Mouse (Mus musculus): ENCODE data around the gene Hmcn2.

The Hmcn2 gene

DNA sequence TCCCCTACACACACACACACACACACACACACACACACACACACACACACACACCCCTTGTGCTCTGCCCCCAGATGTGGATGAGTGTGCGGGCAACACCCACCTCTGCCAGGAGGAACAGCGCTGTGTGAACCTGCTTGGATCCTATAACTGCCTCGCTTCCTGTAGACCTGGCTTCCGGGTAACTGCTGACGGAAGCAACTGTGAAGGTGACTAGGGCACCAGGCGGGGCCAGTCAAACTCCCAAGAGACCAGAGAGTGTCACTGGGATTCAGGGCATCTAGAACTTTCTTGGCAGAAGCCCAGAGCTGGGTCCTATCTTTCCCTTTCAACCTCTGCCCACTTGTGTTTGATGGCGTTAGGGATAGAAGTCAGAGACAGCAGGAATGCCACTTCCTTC is 141.2 kb downstream of the Hmcn2 start:
- DNase-seq (ENCODE audit: extremely low spot score) = no peak

DNA sequence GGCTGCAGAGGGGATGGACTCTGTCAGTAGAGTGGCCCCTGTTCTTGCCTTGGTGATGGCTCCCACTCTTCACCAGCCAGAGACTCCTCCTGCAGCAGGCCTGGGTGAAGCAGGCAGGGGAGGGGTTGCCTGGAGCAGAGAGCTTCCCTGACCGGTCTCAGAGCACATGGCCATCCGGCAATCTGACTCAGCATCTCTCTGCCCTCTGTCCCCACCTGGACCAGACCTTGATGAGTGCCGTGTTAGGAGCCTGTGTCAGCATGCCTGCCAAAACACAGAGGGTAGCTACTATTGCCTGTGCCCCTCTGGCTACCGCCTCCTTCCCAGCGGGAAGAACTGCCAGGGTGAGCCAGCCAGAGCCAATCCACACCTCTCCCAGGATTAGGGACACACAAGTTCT is 144.2 kb downstream of the Hmcn2 start:
- no peak for DNase-seq (ENCODE audit: extremely low spot score)

DNA sequence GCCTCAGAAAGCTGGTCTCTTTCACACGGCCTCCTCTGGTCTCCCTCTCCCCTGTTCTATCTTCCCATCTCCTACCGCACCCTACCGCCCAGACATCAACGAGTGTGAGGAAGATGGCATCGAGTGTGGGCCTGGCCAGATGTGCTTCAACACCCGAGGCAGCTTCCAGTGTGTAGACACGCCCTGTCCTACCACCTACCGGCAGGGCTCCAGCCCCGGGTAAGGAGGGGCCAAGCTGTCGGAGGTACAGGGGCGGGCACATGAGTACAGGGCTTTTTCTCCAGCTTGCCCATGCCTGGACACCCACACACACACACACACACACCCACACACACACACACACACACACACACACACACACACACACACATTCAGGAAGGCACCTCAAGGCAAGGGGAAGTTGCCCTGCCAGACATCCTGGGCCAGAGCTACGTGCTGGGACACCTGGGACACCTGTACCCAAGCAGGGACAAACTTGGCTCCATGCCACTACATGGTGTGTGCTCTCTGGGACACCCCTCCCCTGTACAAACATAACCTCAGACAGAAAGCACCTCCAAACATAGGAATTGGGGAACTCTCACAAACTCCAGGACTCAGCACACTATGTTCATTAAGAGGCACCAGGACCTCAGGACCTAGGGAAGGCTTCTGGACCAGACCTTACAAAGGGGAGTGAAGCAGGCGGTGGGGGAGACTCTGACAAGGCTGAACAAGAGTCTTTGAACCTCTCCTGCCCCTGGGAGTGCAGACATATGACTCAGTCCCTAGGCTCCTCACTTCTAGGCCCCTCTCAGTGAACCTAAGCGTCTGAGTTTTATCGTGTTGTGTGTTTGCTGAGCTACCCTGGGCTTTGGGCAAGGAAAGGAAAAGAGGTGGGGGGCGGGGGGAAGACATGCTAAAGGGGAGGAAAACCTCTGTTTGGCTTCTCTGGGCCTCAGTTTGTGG is 145.0 kb downstream of the Hmcn2 start:
- DNase-seq (ENCODE audit: extremely low spot score) = no peak

DNA sequence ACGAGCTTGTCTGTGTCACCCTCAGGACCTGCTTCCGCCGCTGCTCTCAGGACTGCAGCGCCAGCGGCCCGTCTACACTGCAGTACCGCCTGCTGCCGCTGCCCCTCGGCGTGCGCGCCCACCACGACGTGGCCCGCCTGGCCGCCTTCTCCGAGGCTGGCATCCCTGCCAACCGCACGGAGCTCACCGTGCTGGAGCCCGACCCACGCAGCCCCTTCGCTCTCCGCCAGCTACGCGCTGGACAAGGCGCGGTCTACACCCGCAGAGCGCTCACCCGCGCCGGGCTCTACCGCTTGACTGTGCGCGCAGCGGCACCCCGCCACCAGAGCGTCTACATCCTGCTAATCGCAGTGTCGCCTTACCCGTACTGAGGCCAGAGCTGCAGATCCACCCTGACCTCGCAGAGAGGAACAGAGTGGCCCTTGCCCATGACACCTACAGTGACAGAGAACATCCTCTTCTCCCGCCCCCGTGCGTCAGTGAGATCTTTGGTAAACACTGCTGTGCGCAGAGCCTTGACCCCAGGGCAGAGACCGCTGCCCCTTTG is 145.9 kb downstream of the Hmcn2 start:
- DNase-seq (ENCODE audit: extremely low spot score) = peak; percentile 63

DNA sequence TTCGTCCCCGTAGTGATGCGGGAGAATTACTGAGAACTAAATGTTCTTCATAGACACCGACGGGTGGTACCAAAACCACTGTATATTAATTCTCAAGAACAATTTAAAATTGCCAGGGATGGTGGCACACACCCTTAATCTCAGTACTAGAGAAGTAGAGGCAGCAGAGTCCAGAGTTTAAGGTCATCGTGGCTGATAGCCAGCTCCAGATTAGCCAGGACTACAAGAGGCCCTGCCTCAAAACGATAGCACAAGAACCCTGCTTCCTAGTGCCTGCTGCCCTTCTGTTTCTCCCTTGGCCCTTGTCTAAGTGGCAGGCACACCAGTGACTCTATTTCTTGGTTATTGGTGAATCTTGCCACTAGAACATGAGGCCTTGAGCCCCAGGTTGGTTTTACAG is 146.7 kb downstream of the Hmcn2 start:
- DNase-seq (ENCODE audit: extremely low spot score) = no peak

DNA sequence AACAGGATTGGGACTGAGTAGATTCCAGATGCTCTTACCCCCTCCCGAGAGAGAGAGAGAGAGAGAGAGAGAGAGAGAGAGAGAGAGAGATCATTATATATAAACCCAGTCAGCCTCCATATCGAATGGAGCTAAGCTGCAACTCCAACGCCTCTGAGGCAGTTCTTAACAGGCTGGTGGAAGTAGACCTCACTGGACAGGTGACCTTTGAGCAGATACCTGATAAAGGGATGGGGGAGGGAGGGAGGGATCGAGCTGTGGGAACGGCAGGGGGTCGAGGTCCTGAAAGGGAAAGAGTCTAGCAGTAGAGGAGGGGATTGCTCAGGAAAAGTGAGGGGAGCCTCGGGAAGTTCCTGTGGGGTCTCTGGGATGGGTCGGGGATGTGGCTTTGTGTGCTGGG is 147.8 kb downstream of the Hmcn2 start:
- no peak for DNase-seq (ENCODE audit: extremely low spot score)

DNA sequence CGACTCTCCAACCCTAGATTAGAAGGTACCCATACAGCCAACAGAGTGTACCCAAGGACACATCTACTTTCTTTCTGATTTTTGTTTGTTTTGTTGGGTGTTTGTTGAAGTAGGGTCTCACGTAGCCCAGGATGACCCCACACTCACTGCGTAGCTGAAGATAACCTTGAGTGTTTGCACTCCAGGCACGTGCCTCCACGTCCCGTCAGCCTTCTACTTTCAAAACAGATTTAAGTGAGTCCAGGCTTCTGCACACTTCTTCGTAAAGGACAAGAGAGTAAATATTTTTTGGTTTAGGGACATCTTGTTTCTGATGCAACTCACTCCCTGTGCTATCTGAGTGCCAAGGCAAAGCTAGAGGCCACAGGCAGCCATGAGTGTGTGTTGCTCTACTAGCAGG is 149.0 kb downstream of the Hmcn2 start:
- no peak for DNase-seq (ENCODE audit: extremely low spot score)

DNA sequence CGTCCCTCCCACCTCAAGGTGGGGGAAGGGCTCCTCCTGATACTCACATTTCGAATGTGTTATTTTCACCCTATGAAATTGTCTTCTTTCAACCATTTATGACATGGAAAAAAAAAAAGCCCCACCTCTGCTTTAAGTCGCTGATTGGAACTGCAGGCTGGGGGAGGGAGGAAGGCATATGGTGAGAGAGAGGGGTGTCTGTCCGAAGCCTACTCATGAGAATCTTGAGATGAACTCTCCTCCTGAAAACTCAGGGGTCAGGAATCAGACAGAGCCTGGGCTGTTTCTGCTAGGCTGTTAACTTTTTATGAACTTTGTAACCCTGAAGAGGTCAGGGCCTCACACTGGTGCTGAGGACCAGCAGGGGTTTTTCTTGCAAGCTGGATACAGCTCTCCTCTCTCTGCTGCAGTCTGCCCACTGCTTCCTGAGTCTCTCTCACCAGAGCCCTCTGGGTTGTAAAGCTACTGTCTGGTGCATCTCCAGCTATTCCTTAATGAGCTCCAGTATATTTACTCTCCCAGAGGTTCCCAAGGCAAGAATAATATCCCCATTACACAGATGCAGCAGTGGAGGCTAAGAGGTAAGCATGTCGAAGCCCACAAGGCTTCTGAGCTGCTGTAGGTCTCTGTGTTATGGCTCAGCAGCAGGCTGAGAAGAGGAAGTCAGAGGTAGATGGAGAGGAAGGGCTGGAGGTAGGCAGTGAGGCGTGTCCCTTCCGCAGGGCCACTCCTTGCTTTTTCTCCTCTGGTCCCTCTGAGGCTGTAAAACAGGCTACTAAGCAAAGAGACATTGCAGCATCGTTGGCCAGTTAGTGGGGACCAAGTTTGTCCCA is 149.7 kb downstream of the Hmcn2 start:
- DNase-seq (ENCODE audit: extremely low spot score) = no peak

DNA sequence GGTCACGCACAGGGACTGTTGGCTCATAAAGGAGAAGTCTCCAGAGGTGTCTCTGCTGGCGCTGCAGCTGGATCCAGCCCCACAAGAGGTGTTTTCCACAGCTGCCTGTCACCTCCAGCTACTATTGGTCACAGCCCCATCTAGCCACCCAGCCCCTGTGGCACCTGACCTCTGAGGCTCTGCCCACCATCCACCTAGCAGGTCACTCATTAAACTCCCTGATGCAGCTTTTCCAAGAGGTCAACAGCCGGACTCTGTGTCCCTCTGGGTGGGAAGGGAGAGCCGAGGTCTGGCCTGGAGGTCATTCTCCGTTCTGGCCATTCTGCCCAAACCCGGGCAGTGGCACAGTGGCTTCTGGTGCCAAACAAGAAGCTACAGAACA is 150.3 kb downstream of the Hmcn2 start:
- no peak for DNase-seq (ENCODE audit: extremely low spot score)

DNA sequence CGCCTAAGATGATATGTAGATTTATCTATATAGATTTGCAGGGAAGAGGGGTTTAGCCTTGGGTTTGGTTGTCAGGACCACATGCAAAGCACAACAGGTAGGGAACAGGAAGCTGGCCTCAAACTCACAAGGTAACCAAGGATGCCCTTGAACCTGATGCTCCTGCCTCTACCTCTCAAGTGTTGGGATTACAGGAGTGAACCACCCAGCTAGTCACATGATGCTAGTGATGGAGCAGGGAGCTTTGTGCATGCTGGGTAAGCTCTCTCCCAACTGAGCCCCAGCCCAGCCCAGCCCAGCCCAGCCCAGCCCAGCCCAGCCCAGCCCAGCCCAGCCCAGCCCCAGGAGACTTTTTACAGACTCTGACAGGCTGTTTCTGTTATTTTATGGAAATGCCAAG is 153.2 kb downstream of the Hmcn2 start:
- DNase-seq (ENCODE audit: extremely low spot score) = no peak

DNA sequence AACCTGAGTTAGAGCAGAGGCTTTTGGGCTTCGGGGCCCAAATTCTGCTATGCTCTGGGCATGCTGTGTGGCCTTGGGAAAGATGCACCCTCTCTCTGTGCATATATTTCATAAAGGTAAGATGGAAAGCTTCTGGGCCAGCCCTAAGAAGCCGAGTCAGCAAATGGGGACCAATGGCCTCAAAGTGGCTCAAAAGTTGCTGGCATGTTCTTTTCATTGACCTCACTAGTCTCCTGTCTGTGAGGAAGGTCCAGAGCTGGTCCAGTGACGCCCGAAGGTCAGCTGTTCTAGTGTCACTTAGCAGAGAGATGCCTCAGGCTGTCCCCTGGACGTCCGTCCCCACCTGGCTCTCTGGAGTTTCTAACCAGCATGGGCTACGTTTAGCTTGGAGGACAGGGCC is 154.6 kb downstream of the Hmcn2 start:
- no peak for DNase-seq (ENCODE audit: extremely low spot score)

DNA sequence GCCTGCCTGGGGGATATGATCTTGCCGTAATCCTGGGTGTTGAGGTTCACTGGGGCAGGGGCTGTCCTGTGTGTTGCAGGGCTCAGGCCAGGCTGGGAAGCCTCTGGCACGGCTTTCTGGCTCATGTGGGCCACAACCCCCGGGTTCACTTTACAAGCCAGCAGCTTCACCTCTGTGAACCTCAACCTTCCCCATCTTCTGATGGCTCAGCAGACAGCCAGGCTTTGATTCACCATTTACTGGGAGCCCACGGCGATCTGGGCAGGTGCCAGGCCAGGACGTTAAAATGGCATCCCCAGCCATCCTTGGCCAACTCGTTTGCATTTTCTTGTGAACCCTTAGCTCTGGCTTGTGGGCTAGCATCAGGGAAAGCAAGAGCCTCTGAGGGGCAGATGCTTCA is 155.3 kb downstream of the Hmcn2 start:
- no peak for DNase-seq (ENCODE audit: extremely low spot score)

DNA sequence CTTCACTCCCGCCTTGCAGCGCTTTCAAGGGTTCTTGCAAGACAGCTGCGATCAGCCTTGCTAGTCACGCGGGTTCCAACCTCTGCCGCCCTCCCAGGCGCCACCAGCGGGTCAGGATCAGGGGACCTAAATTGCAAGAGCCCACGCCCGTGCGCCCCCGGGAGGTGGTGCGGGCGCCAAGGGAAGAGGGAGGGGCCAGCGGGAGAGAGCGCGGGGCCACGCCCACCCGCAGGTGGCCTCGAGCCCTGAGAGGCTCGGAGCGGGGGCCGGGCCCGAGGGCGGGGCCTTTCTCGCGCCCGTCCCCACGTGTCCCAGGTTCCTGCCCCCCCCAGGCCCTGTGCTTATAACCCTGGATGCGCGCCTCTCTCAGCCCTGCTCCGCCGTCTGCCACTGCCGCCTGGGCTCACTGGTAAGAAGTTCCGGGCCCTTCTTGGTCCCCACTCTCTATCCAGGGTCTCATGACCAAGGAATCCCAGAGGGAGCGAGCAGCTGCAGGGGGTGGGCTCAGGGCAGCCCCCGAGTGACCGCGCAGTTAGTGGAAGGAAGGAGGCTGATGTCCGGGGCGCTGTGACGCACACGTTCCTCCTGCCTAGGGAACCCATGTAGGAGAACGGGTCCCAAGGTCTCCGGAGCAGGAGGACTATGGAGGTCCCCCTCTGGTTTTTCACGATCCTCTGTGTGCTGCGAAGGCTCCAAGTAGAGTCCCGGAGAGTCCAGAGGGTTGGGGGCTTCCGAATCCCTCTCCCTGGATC is 155.9 kb downstream of the Hmcn2 start, which contains the start of gene Ass1:
Gene Ass1, plus strand, starts transcription at position 277 of the 752 bp plus-strand sequence.
- peak; percentile 59 for DNase-seq (ENCODE audit: extremely low spot score)

DNA sequence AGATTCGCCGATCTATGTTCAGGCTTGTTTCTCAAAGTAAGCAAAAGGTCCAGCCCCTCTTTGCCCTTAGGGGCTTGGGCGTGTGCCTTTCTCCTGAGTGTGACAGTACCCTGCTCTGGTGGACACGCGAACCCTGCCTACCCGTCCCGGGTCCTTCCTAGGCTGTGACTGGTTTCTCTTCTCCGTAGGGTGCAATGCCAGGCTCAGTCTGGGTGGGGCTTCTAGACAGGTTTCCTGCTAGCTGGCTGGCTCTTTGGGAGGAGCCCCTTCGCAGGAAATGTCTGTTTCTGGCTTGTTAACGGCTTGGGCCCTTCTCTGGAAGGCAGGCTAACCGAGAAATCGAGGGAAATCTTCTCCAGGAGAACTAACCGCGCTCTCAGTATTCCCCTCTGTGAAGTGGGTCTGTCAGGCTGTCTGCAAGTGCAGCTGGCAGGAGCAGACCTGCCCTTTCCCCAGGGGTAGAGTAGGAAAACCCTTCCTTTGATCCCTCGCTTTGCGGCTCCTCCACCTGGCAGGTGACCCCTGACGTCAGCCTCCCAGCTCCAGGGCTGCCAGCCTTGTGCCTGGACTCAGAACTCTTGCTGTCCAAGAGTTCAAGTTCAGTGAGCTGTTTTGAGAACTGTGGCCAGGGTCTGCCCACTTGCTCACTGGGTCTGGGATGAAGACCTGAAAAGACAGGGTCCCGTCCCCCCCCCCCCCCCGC is 156.6 kb downstream of the Hmcn2 start:
- no peak for DNase-seq (ENCODE audit: extremely low spot score)

DNA sequence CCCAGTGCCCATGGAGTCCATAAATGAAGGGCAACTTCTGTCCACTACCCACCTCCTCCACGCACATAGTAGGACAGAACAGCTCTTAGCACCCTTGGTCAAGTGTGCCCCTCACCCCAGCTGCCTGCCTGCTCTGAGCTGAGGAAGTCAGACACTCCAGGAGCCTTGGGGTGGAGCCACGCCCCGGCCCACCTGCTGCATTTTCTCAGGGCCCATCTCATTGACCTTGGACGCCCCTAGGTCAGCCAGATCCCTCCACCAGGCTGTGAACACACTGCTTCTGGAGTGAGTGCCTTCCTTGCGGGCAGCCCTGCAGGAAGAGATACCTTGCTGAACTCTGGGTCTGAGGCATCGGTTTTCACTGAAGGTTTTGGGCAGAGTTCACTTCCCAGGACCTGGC is 157.4 kb downstream of the Hmcn2 start:
- DNase-seq (ENCODE audit: extremely low spot score) = no peak

DNA sequence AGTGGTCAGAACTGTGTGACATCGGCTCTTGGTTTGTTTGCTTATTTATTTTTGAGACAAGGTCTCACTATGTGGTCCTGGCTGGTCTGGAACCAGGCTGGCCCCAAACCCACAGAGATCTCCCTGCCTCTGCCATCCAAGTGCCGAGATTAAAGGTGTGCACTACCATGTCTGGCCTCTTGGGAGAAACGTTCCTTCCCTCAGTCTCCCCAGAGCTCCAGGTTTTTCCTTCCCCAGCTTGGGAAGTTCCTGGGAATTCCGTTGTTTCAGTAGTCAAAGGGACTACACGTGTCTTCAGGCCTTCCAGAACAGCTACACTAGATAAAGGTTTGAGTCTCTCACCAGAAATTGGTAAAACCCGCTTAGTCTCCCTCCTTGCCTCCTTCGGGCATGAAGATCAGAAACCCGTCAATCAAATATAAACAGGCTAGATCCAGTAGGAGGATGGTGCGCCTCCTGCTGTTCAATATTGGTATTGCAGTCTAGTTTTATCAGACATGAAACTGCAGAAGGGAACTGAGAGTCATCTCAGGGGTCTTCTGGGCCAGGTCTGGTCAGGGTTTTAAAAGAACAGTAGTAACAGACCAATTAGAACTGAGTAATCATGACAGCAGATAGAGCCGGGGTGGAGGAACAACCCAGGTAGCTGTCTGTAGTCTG is 158.3 kb downstream of the Hmcn2 start:
- DNase-seq (ENCODE audit: extremely low spot score) = peak; percentile 62

DNA sequence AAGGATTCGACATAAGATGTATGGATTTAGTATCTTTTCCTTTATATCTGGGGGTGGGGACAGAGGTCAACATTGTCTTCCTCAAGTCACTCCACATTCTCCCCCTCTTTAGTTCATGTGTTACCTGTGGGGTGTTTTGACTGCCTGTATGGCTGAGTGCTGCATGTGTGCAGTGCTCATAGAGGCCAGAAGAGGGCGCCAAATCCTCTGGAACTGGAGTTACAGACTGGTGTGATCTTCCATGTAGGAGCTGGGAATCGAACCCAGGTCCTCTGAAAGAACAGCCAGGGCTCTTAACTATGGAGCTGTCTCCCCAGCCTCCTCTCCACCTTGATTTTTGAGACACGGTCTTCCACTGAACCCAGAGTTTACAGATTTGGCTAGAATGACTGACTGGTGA is 159.7 kb downstream of the Hmcn2 start:
- no peak for DNase-seq (ENCODE audit: extremely low spot score)

DNA sequence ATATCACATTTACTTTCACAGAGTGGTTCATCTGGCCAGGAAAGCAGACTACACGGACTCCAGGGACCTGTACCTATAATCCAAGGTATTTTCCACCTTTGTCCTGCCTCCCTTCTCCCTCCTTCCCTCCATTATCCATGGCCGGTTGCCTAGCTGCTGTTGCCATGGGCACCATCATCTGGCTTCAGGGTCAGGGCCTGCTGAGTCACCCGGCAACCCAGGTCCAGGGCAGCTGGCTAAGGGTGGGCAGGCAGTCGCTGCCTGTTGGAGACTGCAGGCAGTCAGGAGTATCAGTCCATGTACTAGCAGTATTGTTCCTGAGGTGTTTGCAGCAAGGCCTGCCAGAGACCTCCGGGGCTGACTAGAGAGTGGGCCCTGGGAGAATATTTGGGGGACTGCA is 160.5 kb downstream of the Hmcn2 start:
- no peak for DNase-seq (ENCODE audit: extremely low spot score)

DNA sequence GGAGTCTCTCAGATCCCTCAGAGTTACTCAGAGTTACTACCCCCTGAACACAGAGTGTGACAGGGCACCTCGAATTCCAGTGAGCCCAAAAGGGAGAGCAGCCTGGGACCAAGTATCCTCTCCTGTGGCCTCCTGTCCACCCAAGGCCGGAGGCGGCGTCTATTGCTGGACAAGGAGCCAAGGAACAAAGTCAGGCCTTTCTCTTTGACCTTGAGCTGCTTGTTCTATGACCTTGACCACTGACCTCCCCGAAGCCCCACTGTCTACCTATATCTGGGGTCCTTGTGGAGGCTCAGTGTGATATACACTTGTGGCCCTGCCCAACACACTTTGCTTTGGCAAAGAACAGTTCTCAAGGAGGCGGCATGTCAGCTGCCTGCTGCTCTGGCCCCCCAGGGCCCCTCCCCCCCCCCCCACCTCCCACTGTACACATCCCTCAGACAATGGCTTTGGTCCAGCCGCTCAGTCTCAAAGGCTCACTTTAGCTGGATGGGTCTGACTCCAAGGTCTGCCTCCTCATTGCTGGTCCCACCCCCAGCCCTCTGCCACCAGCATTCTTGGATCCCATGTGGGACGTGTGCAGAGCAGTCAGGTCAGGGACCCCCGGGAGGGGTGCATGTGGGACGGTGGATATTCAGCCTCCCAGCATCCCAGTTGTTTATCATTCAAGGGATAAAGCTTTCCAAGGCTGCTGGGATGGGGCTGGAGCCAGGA is 162.0 kb downstream of the Hmcn2 start:
- DNase-seq (ENCODE audit: extremely low spot score) = no peak
